Mouse (Mus musculus) midbrain, postnatal 0 days (tissue): ENCODE measurements at regions not wholly inside any gene's neighbourhood (a gene's known extent, or its start where the extent isn't known, plus 50 kb on each side); places are given as distances from the start of the nearest gene placed in this dataset.
A peak's percentile ranks its signal among the peaks of the same experiment; 100 is the strongest.

ENCODE experiments used
- ATAC-seq: fragments of 200-750 bp; cut with Nextera tagmentation; 2 replicates; pipeline ENCODE4 v1.8.0; 2017; ENCODE audit warnings: moderate number of reproducible peaks, mild to moderate bottlenecking, moderate TSS enrichment, moderate library complexity; ENCODE audit not compliant: low FRiP score
- DNase-seq: peaks from one replicate; pipeline ENCODE4 v3.0.0-alpha.2; 2015; ENCODE audit warnings: low spot score
- H3K27ac ChIP-seq: fragments of 300-500 bp; sonication (generic); 2 replicates; pipeline ENCODE4 v1.5.1; 2014; ENCODE audit warnings: low read depth, mild to moderate bottlenecking, low read length, mixed read lengths
- H3K27me3 ChIP-seq: fragments of 300-500 bp; sonication (generic); 2 replicates; pipeline ENCODE4 v1.6.1; 2014; ENCODE audit warnings: low read length, control low read depth, mixed read lengths; ENCODE audit not compliant: insufficient read depth
- H3K36me3 ChIP-seq: fragments of 300-500 bp; sonication (generic); 2 replicates; pipeline ENCODE4 v1.6.1; 2014; ENCODE audit warnings: low read length, control low read depth, mixed read lengths; ENCODE audit not compliant: insufficient read depth
- H3K4me1 ChIP-seq: fragments of 300-500 bp; sonication (generic); 2 replicates; pipeline ENCODE4 v1.6.1; 2014; ENCODE audit warnings: mild to moderate bottlenecking, control low read depth, antibody characterized with exemption, low read length, mixed read lengths; ENCODE audit not compliant: insufficient read depth
- H3K4me2 ChIP-seq: fragments of 300-500 bp; sonication (generic); 2 replicates; pipeline ENCODE4 v1.6.1; 2014; ENCODE audit warnings: low read depth, mild to moderate bottlenecking, low read length, mixed read lengths; ENCODE audit not compliant: poor library complexity, severe bottlenecking
- H3K4me3 ChIP-seq: fragments of 300-500 bp; sonication (generic); 2 replicates; pipeline ENCODE4 v1.5.1; 2014; ENCODE audit warnings: low read depth, mild to moderate bottlenecking, low read length, moderate library complexity
- H3K9ac ChIP-seq: fragments of 300-500 bp; sonication (generic); replicated peaks from 2 replicates; pipeline ENCODE4 v1.6.1; 2014; ENCODE audit warnings: mild to moderate bottlenecking, low read length, moderate library complexity, mixed read lengths; ENCODE audit not compliant: poor library complexity, severe bottlenecking
- H3K9me3 ChIP-seq: fragments of 300-500 bp; sonication (generic); 2 replicates; pipeline ENCODE4 v1.6.1; 2016; ENCODE audit warnings: low read length, control low read depth
- CTCF ChIP-seq: IDR thresholded peaks from 2 replicates; pipeline ENCODE4 v1.5.1; 2016; ENCODE audit warnings: antibody characterized with exemption, mild to moderate bottlenecking
- WGBS: fragments of 180-500 bp; shearing (Covaris S2); extraction: QIAGEN DNeasy Blood & Tissue Kit; methylation state at CpG from one replicate; pipeline ENCODE4 v1.1.7; 2014; 5-methylcytosine and 5-hydroxymethylcytosine counted together

- DNase-seq (peak; percentile 25), ATAC-seq (no peak)
- H3K4me1 ChIP-seq = no peaks in the 10 kb centered on the region
- no peak overlapping the region for H3K27ac ChIP-seq
- H3K36me3 ChIP-seq = no peaks in the 10 kb centered on the region
- no peaks in the 10 kb centered on the region for H3K9me3 ChIP-seq
- H3K9ac ChIP-seq = no peak overlapping the region
- H3K4me3 ChIP-seq = no peak overlapping the region
- 80% methylated on average over 7 of the region's 7 CpGs for WGBS
- no peak overlapping the region for H3K4me2 ChIP-seq
- no peaks in the 10 kb centered on the region for H3K27me3 ChIP-seq
- TF ChIP-seq CTCF = no peak
These were observed 85.0 kb downstream of the Ephb3 start for GRCm38 (mm10) chr16:21289528-21289927.

GRCm38 (mm10) chr16:21293010-21293409, 88.5 kb downstream of the Ephb3 start:
- no peak for ATAC-seq
- H3K9me3 ChIP-seq = no peaks in the 10 kb centered on the region
- no peak overlapping the region for H3K27ac ChIP-seq
- no peak overlapping the region for H3K4me3 ChIP-seq
- 39% methylated on average over 11 of the region's 11 CpGs for WGBS
- H3K36me3 ChIP-seq = no peaks in the 10 kb centered on the region
- DNase-seq = no peak
- TF ChIP-seq CTCF = no peak; the same call in 1 of the 2 replicates
- H3K4me2 ChIP-seq = no peak overlapping the region
- no peak overlapping the region for H3K9ac ChIP-seq
- peaks cover 4% of the 10 kb centered on the region; the same call in 1 of the 2 replicates for H3K4me1 ChIP-seq
- H3K27me3 ChIP-seq = no peaks in the 10 kb centered on the region

DNA sequence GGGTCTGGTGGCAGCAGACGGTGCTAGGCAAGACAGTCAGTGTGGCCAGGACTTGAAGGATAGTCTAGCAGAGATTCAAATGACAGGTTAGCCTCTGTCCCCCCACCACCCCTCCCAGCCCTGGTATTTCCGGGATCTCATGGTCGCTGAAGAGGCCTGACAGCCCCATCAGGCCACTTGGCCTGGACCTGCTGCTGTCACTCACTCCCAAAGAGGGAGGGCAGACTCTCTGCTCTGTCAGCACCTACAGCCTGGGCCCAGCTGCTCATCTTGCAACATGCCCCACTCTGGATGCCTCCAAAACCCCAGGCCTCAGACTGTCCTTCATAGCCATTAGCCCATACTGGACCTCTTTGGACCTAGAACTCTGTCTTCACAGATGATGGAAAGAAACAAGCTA, 89.0 kb downstream of the Ephb3 start:
- Histone ChIP-seq H3K9ac (no peak overlapping the region), H3K27me3 (no peaks in the 10 kb centered on the region), H3K4me2 (no peak overlapping the region), H3K4me1 (peaks cover 4% of the 10 kb centered on the region; the same call in 1 of the 2 replicates), H3K4me3 (no peak overlapping the region), H3K9me3 (no peaks in the 10 kb centered on the region), H3K27ac (no peak overlapping the region), H3K36me3 (no peaks in the 10 kb centered on the region)
- no peak for TF ChIP-seq CTCF
- no peak for ATAC-seq
- no peak for DNase-seq
- 54% methylated on average over 3 of the region's 3 CpGs for WGBS

GRCm38 (mm10) chr16:21294677-21295411, 90.3 kb downstream of the Ephb3 start:
- TF ChIP-seq CTCF = no peak
- no peaks in the 10 kb centered on the region for H3K9me3 ChIP-seq
- no peak for ATAC-seq

GRCm38 (mm10) chr16:21295956-21296733, 91.6 kb downstream of the Ephb3 start:
- H3K4me3 ChIP-seq = no peak overlapping the region
- 66% methylated on average over 13 of the region's 13 CpGs for WGBS
- H3K9ac ChIP-seq = no peak overlapping the region
- no peak overlapping the region for H3K4me2 ChIP-seq
- H3K9me3 ChIP-seq = no peaks in the 10 kb centered on the region
- no peaks in the 10 kb centered on the region for H3K27me3 ChIP-seq
- no peaks in the 10 kb centered on the region for H3K36me3 ChIP-seq
- no peak for TF ChIP-seq CTCF
- ATAC-seq = no peak
- H3K27ac ChIP-seq = no peak overlapping the region
- H3K4me1 ChIP-seq = peaks cover 4% of the 10 kb centered on the region; the same call in 1 of the 2 replicates
- no peak for DNase-seq

More at GRCm38 (mm10) chr16:21294677-21295411, 90.3 kb downstream of the Ephb3 start:
- Histone ChIP-seq H3K27me3 (no peaks in the 10 kb centered on the region), H3K36me3 (no peaks in the 10 kb centered on the region), H3K4me3 (no peak overlapping the region), H3K27ac (no peak overlapping the region), H3K4me2 (no peak overlapping the region), H3K4me1 (peaks cover 4% of the 10 kb centered on the region; the same call in 1 of the 2 replicates), H3K9ac (no peak overlapping the region)
- 42% methylated on average over 9 of the region's 9 CpGs for WGBS
- peak; percentile 23 for DNase-seq

- no peak for ATAC-seq
- DNase-seq = no peak
- no peaks in the 10 kb centered on the region for H3K9me3 ChIP-seq
- H3K27ac ChIP-seq = no peak overlapping the region
- peaks cover 4% of the 10 kb centered on the region; the same call in 1 of the 2 replicates for H3K4me1 ChIP-seq
- no peaks in the 10 kb centered on the region for H3K27me3 ChIP-seq
- H3K36me3 ChIP-seq = no peaks in the 10 kb centered on the region
- no peak overlapping the region for H3K4me3 ChIP-seq
- H3K4me2 ChIP-seq = no peak overlapping the region
- no peak overlapping the region for H3K9ac ChIP-seq
- TF ChIP-seq CTCF = no peak
- WGBS = 85% methylated on average over 3 of the region's 3 CpGs
These were observed 92.2 kb downstream of the Ephb3 start for GRCm38 (mm10) chr16:21296786-21297185.
